Mouse (Mus musculus): ENCODE data around the gene Nup153. TPM values are rescaled to one million over a fixed set of nuclear protein-coding genes. Genes with fewer than 3 reads are reported as not detected.

Gene Nup153
- polyA plus RNA-seq, 1 experiment from 2014 or later = 15.8 TPM

GRCm38 (mm10) chr13:46696788-46697187, 31.0 kb downstream of the Nup153 start:
- 87% methylated on average over 2 of the region's 2 CpGs for WGBS

DNA sequence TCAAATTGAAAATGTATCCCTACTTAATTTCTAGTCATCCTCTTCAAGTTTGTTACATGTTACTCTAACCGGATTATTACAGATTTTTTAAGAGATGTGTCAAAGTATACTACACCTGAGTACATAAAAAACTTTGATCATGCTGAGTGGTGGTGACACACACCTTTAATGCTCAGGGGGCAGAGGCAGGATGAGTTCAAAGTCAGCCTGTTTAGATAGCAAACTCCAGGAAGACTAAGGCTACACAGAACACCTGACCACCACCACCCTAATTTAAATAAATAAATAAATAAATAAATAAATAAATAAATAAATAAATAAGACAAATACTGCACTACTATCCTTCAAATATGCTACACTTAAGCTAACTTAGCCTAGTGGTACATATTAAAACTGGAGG, 31.8 kb downstream of the Nup153 start:
- H3K36me3 ChIP-seq = peaks cover 21% of the 10 kb centered on the region

More at GRCm38 (mm10) chr13:46696788-46697187, 31.0 kb downstream of the Nup153 start:
- H3K4me1 ChIP-seq = no peaks in the 10 kb centered on the region
- no peaks in the 10 kb centered on the region for H3K9me3 ChIP-seq (replicated peaks)
- H3K9ac ChIP-seq (replicated peaks) = no peak overlapping the region
- no peaks in the 10 kb centered on the region for H3K27me3 ChIP-seq (replicated peaks)
- no peak overlapping the region for H3K4me3 ChIP-seq (replicated peaks)
- H3K36me3 ChIP-seq = peaks cover 21% of the 10 kb centered on the region
- no peak for ATAC-seq (ENCODE audit: low FRiP score)
- H3K4me2 ChIP-seq = no peak overlapping the region
- no peak overlapping the region for H3K27ac ChIP-seq (replicated peaks)

GRCm38 (mm10) chr13:46695296-46695908, 32.3 kb downstream of the Nup153 start:
- no peak for ATAC-seq (ENCODE audit: low FRiP score)
- Histone ChIP-seq H3K27me3 (replicated peaks) (no peaks in the 10 kb centered on the region), H3K4me3 (replicated peaks) (no peak overlapping the region), H3K36me3 (peaks cover 18% of the 10 kb centered on the region), H3K4me1 (no peaks in the 10 kb centered on the region), H3K27ac (replicated peaks) (no peak overlapping the region), H3K9ac (replicated peaks) (no peak overlapping the region), H3K4me2 (no peak overlapping the region), H3K9me3 (replicated peaks) (no peaks in the 10 kb centered on the region)
- 67% methylated on average over 1 of the region's 1 CpGs for WGBS

More for the DNA sequence above, 31.8 kb downstream of the Nup153 start:
- ATAC-seq (ENCODE audit: low FRiP score) = no peak
- 100% methylated on average over 1 of the region's 1 CpGs for WGBS
- Histone ChIP-seq H3K27me3 (replicated peaks) (no peaks in the 10 kb centered on the region), H3K4me2 (no peak overlapping the region), H3K27ac (replicated peaks) (no peak overlapping the region), H3K4me1 (no peaks in the 10 kb centered on the region), H3K9me3 (replicated peaks) (no peaks in the 10 kb centered on the region), H3K9ac (replicated peaks) (no peak overlapping the region), H3K4me3 (replicated peaks) (no peak overlapping the region)

DNA sequence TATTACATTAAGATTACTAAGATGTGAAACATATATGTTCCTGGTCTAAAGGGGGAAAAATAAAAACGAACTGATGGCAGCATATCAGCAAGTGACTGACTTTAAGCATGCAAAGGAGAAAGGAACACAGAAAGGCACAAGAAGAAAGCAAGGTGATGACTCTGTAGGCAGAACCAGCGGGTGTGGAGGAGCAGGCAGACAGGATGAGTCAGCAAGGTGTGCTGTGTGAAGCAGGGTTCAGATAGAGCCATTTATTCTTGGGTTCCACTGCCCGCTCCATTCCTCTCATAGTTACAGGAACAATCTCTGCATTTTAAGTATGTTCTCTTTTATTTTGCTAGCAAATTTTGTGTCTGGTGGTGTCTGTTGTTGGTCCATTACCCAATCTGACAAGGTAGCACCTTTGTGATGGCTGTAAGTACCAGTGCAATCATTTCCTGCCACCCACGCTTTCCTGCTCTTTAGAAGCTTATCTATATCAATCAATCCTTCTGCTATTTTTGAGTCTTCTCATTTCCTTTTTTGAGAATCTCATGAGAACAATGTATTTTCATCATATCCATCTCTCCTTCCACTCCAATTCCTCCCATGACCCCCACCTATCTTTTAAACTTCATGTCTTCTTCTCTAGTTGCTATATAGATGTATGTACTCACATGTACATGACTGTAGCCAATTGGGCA, 37.0 kb downstream of the Nup153 start:
- Histone ChIP-seq H3K9me3 (replicated peaks) (no peaks in the 10 kb centered on the region), H3K4me1 (no peaks in the 10 kb centered on the region), H3K27me3 (replicated peaks) (no peaks in the 10 kb centered on the region), H3K36me3 (peaks cover 15% of the 10 kb centered on the region), H3K4me3 (replicated peaks) (no peak overlapping the region), H3K9ac (replicated peaks) (no peak overlapping the region), H3K4me2 (no peak overlapping the region), H3K27ac (replicated peaks) (no peak overlapping the region)
- ATAC-seq (ENCODE audit: low FRiP score) = no peak
- 97% methylated on average over 4 of the region's 4 CpGs for WGBS

- Histone ChIP-seq H3K27me3 (replicated peaks) (no peaks in the 10 kb centered on the region), H3K9ac (replicated peaks) (no peak overlapping the region), H3K4me2 (no peak overlapping the region), H3K27ac (replicated peaks) (no peak overlapping the region), H3K9me3 (replicated peaks) (no peaks in the 10 kb centered on the region), H3K4me3 (replicated peaks) (no peak overlapping the region), H3K4me1 (no peaks in the 10 kb centered on the region), H3K36me3 (peaks cover 41% of the 10 kb centered on the region)
- WGBS = 95% methylated on average over 1 of the region's 1 CpGs
- ATAC-seq (ENCODE audit: low FRiP score) = no peak
Observed at GRCm38 (mm10) chr13:46683370-46683769, 44.4 kb downstream of the Nup153 start.

GRCm38 (mm10) chr13:46682921-46683320, 44.8 kb downstream of the Nup153 start:
- Histone ChIP-seq H3K27me3 (replicated peaks) (no peaks in the 10 kb centered on the region), H3K9me3 (replicated peaks) (no peaks in the 10 kb centered on the region), H3K4me2 (no peak overlapping the region), H3K36me3 (peaks cover 45% of the 10 kb centered on the region), H3K9ac (replicated peaks) (no peak overlapping the region), H3K4me3 (replicated peaks) (no peak overlapping the region), H3K4me1 (no peaks in the 10 kb centered on the region), H3K27ac (replicated peaks) (no peak overlapping the region)
- 79% methylated on average over 2 of the region's 2 CpGs for WGBS
- no peak for ATAC-seq (ENCODE audit: low FRiP score)

- peaks cover 51% of the 10 kb centered on the region for H3K36me3 ChIP-seq
- H3K9me3 ChIP-seq (replicated peaks) = no peaks in the 10 kb centered on the region
- H3K27me3 ChIP-seq (replicated peaks) = no peaks in the 10 kb centered on the region
- no peak for ATAC-seq (ENCODE audit: low FRiP score)
- 86% methylated on average over 4 of the region's 4 CpGs for WGBS
- H3K27ac ChIP-seq (replicated peaks) = no peak overlapping the region
- H3K9ac ChIP-seq (replicated peaks) = no peak overlapping the region
- 0 out of 2 replicates have a peak, but pooled peaks cover 2% of the 10 kb centered on the region for H3K4me1 ChIP-seq
- no peak overlapping the region for H3K4me3 ChIP-seq (replicated peaks)
- H3K4me2 ChIP-seq = no peak overlapping the region
Observed at GRCm38 (mm10) chr13:46677721-46678120, 50.0 kb downstream of the Nup153 start.

DNA sequence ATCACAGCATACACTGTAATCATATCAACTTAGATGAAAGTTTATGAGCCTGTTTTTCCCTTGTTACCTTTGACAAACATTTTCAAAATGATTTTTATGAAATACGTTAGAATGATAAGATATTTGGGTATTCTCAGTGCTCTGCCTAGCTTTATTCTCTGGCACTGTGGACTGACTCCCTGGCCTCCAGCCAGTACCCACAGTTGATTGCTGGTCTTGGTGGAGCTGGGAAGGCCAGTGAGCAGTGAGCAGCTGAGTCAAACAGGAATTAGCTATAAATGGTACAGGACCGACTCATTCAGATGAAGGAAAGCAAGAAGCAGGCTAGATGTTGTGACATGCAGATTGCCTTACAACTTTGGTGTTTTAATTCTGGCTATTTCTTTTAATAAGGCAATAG, 53.1 kb downstream of the Nup153 start:
- H3K36me3 ChIP-seq = peaks cover 46% of the 10 kb centered on the region
- no peak overlapping the region for H3K4me2 ChIP-seq
- H3K27me3 ChIP-seq (replicated peaks) = no peaks in the 10 kb centered on the region
- no peak for ATAC-seq (ENCODE audit: low FRiP score)
- H3K9ac ChIP-seq (replicated peaks) = no peak overlapping the region
- no peak overlapping the region for H3K4me3 ChIP-seq (replicated peaks)
- 82% methylated on average over 2 of the region's 2 CpGs for WGBS
- H3K9me3 ChIP-seq (replicated peaks) = no peaks in the 10 kb centered on the region
- H3K27ac ChIP-seq (replicated peaks) = no peak overlapping the region
- H3K4me1 ChIP-seq = peaks cover 29% of the 10 kb centered on the region

GRCm38 (mm10) chr13:46670514-46670913, 57.2 kb downstream of the Nup153 start:
- WGBS = 69% methylated on average over 9 of the region's 9 CpGs
- H3K27me3 ChIP-seq (replicated peaks) = peaks cover 6% of the 10 kb centered on the region; the same call in 1 of the 2 replicates

GRCm38 (mm10) chr13:46669620-46670271, 58.0 kb downstream of the Nup153 start:
- no peaks in the 10 kb centered on the region for H3K9me3 ChIP-seq (replicated peaks)
- peaks cover 33% of the 10 kb centered on the region for H3K4me1 ChIP-seq
- H3K27ac ChIP-seq (replicated peaks) = peak overlapping the region; percentile 87
- H3K27me3 ChIP-seq (replicated peaks) = peaks cover 6% of the 10 kb centered on the region; the same call in 1 of the 2 replicates
- under 1% methylated on average over 64 of the region's 96 CpGs for WGBS
- ATAC-seq (ENCODE audit: low FRiP score) = peak; percentile 79
- peak overlapping the region; percentile 95 for H3K4me3 ChIP-seq (replicated peaks)
- H3K36me3 ChIP-seq = peaks cover 26% of the 10 kb centered on the region
- H3K4me2 ChIP-seq = peak overlapping the region; percentile 82
- H3K9ac ChIP-seq (replicated peaks) = peak overlapping the region; percentile 82

More at GRCm38 (mm10) chr13:46670514-46670913, 57.2 kb downstream of the Nup153 start:
- H3K9ac ChIP-seq (replicated peaks) = peak overlapping the region; percentile 82
- H3K4me1 ChIP-seq = peaks cover 33% of the 10 kb centered on the region
- no peak for ATAC-seq (ENCODE audit: low FRiP score)
- H3K4me3 ChIP-seq (replicated peaks) = peak overlapping the region; percentile 95
- H3K9me3 ChIP-seq (replicated peaks) = no peaks in the 10 kb centered on the region
- H3K4me2 ChIP-seq = peak overlapping the region; percentile 82
- no peak overlapping the region for H3K27ac ChIP-seq (replicated peaks)
- H3K36me3 ChIP-seq = peaks cover 34% of the 10 kb centered on the region

- peaks cover 20% of the 10 kb centered on the region for H3K36me3 ChIP-seq
- H3K4me2 ChIP-seq = peak within 1 kb of the TSS; percentile 82
- peak; percentile 97 for ATAC-seq (ENCODE audit: low FRiP score)
- H3K9ac ChIP-seq (replicated peaks) = peak within 1 kb of the TSS; percentile 82
- WGBS = under 1% methylated on average over 45 of the region's 46 CpGs
- H3K4me1 ChIP-seq = peaks cover 33% of the 10 kb centered on the region
- H3K27me3 ChIP-seq (replicated peaks) = peaks cover 6% of the 10 kb centered on the region; the same call in 1 of the 2 replicates
- peak within 1 kb of the TSS; percentile 95 for H3K4me3 ChIP-seq (replicated peaks)
- H3K27ac ChIP-seq (replicated peaks) = peak within 1 kb of the TSS; percentile 87
- H3K9me3 ChIP-seq (replicated peaks) = no peaks in the 10 kb centered on the region
Observed at GRCm38 (mm10) chr13:46669048-46669619, 58.6 kb downstream of the Nup153 start, which contains the start of gene Fam8a1. Gene Fam8a1 (plus strand): TSS chr13:46669522.
